Mouse (Mus musculus): ENCODE measurements around the gene Gm10974.

Gm10974 gene

DNA sequence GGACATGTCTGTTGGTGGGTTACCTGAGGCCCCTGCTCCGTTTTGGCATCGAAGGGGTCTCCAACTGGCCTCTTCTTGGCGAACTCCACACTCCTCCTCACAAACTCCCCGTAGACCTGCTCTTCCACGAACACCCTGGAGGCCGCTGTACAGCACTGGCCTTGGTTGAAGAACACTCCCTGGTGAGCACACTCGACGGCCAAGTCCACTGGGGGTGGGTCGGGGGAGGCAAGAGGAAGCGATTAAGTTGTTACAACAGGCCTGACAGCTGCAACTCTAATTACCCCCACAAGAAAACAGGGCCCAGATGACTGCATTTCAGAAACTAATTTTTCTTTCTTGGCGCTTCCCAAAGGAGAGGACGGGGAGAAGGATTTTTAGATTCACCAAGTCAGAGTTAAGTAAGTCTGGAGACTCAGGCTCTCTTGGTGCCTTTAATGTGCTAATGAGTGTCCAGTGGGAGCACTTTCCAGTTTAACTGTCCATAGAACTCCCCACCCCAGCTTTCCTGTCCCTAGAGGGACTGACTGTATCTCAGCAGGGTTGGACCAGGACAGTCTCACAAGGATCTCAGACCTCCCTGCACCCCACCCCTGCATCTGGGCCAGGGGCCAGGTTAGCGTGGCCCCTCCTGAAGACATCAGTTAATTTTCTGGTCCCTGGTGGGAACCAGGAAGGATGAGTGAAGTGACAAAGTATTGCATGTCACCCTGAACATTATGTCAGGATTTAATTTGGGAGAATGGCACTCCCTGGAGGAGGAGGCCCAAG, 40.4 kb downstream of the Gm10974 start:
- DNase-seq (ENCODE audit: low read depth, low spot score): no peak

DNA sequence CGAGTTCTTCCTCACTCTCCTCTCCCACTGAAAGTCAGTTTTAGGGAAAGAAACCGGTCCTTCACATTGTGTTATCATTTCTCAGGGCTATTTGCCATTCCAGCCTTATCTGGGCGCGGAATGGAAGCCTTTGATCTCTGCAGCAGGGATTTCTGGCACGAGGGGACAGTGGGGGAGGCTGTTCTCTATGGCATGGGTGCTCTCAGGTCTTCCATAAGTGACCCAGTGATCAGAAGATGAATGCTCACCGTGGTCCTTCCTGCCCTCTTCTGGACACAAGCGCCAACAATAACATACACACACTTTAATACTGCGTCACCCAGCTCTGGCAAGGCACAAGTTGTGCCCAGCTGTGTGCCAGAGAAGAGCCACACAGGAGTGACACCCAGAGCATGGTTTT, 41.3 kb downstream of the Gm10974 start:
- no peak for DNase-seq (ENCODE audit: low read depth, low spot score)

DNA sequence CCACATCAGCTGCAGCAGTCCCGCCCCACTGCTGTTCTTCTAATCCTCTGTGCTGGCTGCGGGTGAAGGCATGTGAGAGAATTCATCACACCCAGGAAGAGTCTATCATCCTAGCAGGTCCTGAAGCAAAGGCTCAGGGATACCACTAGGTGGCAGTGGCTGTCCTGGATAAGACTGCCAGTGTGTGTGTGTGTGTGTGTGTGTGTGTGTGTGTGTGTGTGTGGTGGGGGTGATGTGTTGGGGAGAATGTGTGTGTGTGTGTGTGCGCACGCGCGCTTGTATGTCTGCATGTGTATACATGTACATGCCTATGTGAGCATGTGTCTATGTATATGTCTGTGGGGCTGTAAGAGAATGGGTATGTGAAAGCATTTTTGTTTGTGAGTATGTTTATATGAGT, 43.7 kb downstream of the Gm10974 start:
- no peak for DNase-seq (ENCODE audit: low read depth, low spot score)

DNA sequence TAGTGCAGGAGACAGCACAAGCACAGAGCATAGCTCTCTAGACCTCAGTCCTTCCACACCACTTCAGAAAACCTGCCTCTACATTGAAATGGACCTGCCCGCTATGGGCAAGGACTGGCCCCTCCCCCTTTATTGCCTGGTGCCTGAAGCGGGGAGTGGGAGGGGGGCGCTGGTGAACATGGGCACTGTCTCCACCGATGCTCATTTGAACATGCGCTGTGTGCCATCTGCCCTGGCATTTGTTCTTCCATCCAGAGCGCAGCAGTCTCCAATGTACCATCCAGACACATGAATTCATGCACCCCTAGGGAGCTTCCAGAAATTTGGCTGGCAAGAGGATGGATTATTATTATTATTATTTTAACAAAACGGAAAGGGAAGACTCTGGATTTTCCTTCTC, 47.4 kb downstream of the Gm10974 start:
- DNase-seq (ENCODE audit: low read depth, low spot score): no peak

DNA sequence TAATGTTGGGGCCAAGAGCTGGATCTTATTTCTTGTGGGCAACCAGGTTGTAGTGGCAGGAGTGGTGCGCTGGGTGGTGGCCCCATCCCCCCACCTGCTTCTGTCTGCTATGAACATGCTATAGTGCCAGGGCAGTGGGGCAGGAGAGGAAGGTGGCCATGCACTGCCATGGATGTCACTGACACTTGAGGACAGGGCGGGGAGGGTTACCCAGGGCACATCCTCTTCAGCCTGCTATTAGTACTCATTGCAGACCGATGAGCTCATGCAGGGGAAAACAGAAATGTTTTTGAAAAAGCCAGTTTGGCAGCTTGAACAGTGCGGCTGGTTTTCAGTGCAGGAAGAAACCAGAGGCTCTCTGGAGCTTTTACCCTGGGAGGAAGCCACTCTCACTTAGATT, 51.1 kb downstream of the Gm10974 start:
- no peak for DNase-seq (ENCODE audit: low read depth, low spot score)

DNA sequence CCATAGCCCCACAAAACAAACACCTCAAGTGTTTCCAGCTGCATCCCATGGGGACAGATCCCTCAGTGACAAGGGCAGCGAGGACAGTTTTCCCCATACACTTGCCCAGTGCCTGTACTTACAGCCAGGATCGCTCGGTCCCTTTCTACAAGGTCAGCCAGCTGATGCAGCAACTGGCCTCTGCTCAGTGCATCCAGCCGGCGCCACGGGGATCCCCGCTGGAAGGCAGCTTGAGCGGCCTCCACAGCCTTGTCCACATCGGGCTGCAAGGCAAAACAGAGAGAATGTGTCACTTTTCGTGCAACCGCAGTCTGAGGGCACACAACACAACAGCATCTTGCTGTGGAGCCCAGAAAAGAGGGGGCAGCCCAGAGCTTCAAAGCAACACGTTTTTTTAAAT, 53.3 kb downstream of the Gm10974 start:
- no peak for DNase-seq (ENCODE audit: low read depth, low spot score)

DNA sequence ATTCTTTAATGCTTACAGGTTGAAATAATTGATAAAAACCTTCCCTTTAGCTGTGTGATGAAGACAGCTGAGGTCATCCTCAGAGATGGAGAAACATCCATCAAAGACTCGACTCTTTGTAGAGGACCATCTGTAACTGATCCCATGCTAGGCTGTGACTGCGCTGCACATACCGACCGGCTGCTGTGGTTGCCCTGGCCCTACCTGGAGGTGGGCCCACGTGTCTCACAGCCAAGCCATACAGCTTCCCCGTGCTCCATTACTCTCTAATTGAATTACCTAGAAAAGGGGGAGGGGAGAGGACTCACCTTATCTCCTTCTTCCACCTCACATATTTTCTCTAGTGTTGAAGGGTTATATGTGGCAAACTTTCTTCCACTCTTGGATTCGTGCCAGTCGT, 56.2 kb downstream of the Gm10974 start:
- no peak for DNase-seq (ENCODE audit: low read depth, low spot score)

DNA sequence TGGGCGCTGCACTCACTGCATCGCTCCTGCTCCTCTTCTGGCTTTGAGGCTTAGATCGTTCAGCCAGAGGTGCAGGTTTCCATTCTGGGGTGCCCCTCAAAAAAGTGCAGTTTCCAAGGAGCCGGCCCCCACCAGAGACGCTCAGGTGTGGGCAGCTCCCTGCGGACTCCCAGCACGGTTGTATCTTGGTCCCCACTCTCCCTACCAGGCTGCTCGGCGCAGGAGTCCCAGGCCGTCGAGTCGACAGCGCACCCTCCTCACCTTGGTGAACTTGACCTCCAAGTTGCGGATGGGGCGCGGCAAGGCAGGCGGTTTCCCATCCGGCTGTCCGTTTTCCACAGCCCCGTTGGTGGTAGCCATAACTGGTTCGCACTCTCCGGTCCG, 61.3 kb downstream of the Gm10974 start:
- DNase-seq (ENCODE audit: low read depth, low spot score): no peak

DNA sequence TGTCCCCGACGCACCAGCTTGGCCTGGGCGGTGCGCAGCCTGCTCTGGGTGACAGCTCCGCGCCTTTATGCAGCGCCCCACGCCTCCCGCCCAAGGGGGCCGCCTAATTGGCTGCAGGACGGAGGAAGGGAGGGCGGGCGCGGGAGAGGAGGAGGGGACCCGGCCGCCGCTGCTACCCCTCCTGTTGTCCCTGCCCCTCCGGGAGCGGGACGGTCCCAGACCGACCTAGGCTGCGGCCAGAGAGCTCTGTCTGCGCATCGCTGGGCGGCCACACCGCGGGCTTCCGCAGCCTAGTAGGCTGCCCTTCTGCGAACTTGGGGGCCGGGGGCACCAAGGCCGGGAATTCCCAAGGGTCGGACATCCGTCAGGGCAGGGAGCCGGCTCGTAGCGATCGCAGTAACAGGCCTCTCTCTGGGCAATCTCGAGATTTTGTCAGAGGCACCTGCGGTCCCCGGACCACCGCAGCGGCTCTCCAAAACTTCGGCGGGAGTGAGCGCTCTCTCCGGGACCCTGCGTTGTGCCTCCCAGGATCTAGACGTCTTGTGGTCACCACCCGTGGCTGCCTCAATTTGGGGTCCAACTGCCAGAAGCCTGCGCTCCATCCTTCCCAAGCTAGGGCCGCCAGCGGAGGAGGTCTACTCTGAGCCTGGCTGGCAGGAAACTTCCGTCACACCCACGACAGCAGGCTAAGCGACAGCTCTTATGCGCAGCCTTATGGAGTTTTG, 61.9 kb downstream of the Gm10974 start, which contains the start of gene Aldh1a3:
Gene Aldh1a3, minus strand, starts transcription at position 81 of the 725 bp plus-strand sequence.
- DNase-seq (ENCODE audit: low read depth, low spot score): no peak

DNA sequence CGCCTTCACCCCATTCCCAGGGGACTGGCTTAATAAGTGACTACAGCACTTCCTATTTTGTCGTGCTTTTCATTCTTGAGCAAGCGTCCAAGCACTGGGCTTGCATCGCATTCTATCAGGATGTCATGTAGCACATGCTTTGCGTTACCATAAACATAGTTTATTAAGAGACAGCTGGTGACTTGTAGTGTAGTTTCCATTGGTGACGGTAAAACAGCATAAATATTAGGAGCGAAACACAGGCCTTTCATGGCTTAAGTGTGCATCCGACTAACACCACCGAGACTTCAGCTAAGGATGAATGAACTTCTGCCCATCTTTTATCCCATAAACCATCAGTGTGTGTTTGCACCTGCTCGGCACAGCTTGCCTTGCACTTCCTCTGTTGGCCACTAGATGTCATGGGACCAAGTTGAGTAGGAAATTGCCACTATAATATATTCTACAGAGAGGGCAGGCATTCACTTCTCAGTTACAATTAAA, 68.8 kb downstream of the Gm10974 start:
- no peak for DNase-seq (ENCODE audit: low read depth, low spot score)

Measured in c-Kit-negative CD71-positive TER-119-positive erythroid progenitor cells, embryonic 14.5 days (primary cell).